Mouse (Mus musculus) stomach, postnatal 0 days (tissue): ENCODE results near the gene Lyrm7. TPM values are rescaled to one million over a fixed set of nuclear protein-coding genes. Genes with fewer than 3 reads are reported as not detected.
A peak's percentile ranks its signal among the peaks of the same experiment; 100 is the strongest.

ENCODE experiments used
- ATAC-seq: fragments of 200-750 bp; cut with Nextera tagmentation; 2 replicates; pipeline ENCODE4 v1.8.0; 2017; ENCODE audit not compliant: low FRiP score, low TSS enrichment
- DNase-seq: peaks from one replicate; pipeline ENCODE4 v3.0.0-alpha.2; 2016; ENCODE audit warnings: low spot score
- H3K27ac ChIP-seq: fragments of 300-500 bp; sonication (generic); replicated peaks from 2 replicates; pipeline ENCODE4 v1.5.1; 2014; ENCODE audit warnings: mild to moderate bottlenecking, control low read depth
- H3K27me3 ChIP-seq: fragments of 300-500 bp; sonication (generic); 2 replicates; pipeline ENCODE4 v1.6.1; 2014; ENCODE audit warnings: low read length; ENCODE audit not compliant: control insufficient read depth, insufficient read depth
- H3K36me3 ChIP-seq: fragments of 300-500 bp; sonication (generic); 2 replicates; pipeline ENCODE4 v1.6.1; 2014; ENCODE audit warnings: low read length, mixed read lengths; ENCODE audit not compliant: control insufficient read depth, insufficient read depth
- H3K4me1 ChIP-seq: fragments of 300-500 bp; sonication (generic); replicated peaks from 2 replicates; pipeline ENCODE4 v1.6.1; 2014; ENCODE audit warnings: antibody characterized with exemption; ENCODE audit not compliant: control insufficient read depth, insufficient read depth
- H3K4me2 ChIP-seq: fragments of 300-500 bp; sonication (generic); replicated peaks from 2 replicates; pipeline ENCODE4 v1.6.1; 2014; ENCODE audit warnings: low read depth, mild to moderate bottlenecking, control low read depth, moderate library complexity
- H3K4me3 ChIP-seq: fragments of 300-500 bp; sonication (generic); 2 replicates; pipeline ENCODE4 v1.5.1; 2014; ENCODE audit warnings: low read depth, low read length, control low read depth
- H3K9ac ChIP-seq: fragments of 300-500 bp; sonication (generic); 2 replicates; pipeline ENCODE4 v1.6.1; 2014; ENCODE audit warnings: mild to moderate bottlenecking, low read length, control low read depth, mixed read lengths
- H3K9me3 ChIP-seq: fragments of 300-500 bp; sonication (generic); 2 replicates; pipeline ENCODE4 v1.6.1; 2016; ENCODE audit warnings: low read length; ENCODE audit not compliant: control insufficient read depth
- CTCF ChIP-seq: IDR thresholded peaks from 2 replicates; pipeline ENCODE4 v1.5.1; 2016; ENCODE audit warnings: antibody characterized with exemption, low read depth, mild to moderate bottlenecking, moderate library complexity
- EP300 ChIP-seq: optimal IDR thresholded peaks from 2 replicates; pipeline ENCODE3; 2016; ENCODE audit warnings: antibody characterized with exemption
- WGBS: fragments of 180-500 bp; shearing (Covaris S2); extraction: QIAGEN DNeasy Blood & Tissue Kit; methylation state at CpG from one replicate; pipeline ENCODE4 v1.1.7; 2014; 5-methylcytosine and 5-hydroxymethylcytosine counted together
- polyA plus RNA-seq: library from polyadenylated mRNA; unstranded; fragments of >200 nt; fragmentation: Nextera tagmentation; extraction: Ambion mirVana; gene quantifications from 2 replicates; pipeline ENCODE4 v1.2.1, GENCODE M21; 2015

Lyrm7 gene
- polyA plus RNA-seq = 4.5 and 4.8 TPM in 2 replicates

DNA sequence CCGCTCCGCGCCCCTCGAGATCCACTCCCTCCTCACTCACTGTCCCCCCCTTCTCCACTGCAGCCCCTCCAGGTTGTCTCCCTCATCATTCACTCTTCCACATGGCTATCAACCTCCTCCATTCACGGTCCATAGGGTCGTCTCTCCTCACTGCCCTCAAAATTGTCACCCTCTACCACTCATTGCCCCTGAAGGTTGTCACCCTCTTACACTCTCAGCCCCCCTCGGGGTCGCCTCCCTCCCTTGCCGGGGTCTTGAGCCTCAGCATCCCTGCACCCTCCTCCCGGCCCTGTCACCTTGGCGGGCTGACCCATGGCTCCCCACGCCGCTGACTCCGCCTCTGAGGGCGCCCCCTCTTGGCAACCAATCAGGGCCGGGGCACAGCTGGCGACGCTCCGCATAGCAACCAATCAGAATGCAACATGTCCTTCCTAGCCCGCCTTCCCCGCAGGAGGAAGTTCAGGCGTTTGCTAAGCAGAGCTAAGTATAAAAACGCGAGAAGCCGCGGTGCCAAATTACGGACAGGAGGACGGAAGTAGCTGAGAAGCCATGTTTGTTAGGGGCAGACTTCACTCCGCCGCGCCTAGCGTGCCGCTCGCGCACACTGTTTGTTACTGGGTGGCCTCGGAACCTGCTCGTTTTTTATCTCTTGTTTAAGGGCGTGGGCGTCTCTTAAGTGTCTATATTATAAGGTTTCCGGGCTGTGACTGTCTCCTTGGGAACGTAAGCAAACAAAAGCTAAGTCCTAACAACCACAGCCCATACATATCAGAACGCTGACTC is at the start of gene Lyrm7:
Gene Lyrm7 (minus strand): TSS at position 661 of the 783 bp plus-strand sequence.
- Histone ChIP-seq H3K9ac (peak within 1 kb of the TSS; percentile 70), H3K4me3 (peak within 1 kb of the TSS; percentile 68), H3K9me3 (no peaks in the 10 kb centered on the region), H3K4me1 (no peaks in the 10 kb centered on the region), H3K27ac (peak within 1 kb of the TSS; percentile 91), H3K36me3 (no peaks in the 10 kb centered on the region), H3K27me3 (no peaks in the 10 kb centered on the region), H3K4me2 (peak within 1 kb of the TSS; percentile 88)
- DNase-seq (peak; percentile 96), ATAC-seq (peak; percentile 98)
- peak; percentile 89 for TF ChIP-seq EP300
- peak; percentile 53; the same call in 1 of the 2 replicates for TF ChIP-seq CTCF
- WGBS = under 1% methylated on average over 42 of the region's 42 CpGs

DNA sequence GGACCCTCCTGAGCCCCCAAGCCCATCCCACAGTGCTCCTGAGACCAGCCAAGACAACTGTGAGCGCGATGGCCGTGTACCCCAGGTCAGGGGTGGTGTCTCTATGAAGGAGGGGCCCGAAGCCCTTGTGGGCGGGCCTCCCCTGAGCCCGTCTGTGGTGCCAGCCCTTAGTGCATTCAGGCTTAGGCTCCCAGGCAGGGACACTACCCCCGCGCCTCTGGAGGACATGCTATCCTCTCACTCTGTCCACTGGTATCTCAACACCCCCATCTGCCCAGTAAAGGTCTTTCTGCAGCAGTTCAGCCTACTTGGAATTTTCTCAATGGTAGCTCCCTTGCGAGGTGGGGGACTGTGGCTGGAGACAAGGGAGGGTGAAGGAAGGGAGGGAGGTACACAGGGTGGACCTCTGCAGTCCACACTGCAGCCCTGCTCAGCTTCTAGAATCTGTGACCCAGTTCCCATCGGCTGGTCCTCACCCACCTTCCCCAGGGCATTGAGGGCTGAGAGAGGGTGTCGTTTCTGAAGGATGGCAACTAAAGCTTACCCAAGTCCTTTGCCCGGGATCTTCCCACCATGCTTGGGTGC is 49.5 kb upstream of the Lyrm7 start:
- H3K27ac ChIP-seq = no peak overlapping the region
- H3K9me3 ChIP-seq = no peaks in the 10 kb centered on the region
- ATAC-seq (no peak; the same call in 1 of the 2 replicates), DNase-seq (no peak)
- 87% methylated on average over 12 of the region's 12 CpGs for WGBS
- no peak overlapping the region for H3K9ac ChIP-seq
- TF ChIP-seq EP300 (no peak), CTCF (no peak)
- H3K36me3 ChIP-seq = peaks cover 16% of the 10 kb centered on the region
- no peaks in the 10 kb centered on the region for H3K27me3 ChIP-seq
- H3K4me3 ChIP-seq = no peak overlapping the region
- H3K4me2 ChIP-seq = no peak overlapping the region
- H3K4me1 ChIP-seq = no peaks in the 10 kb centered on the region

- 84% methylated on average over 11 of the region's 11 CpGs for WGBS
- Histone ChIP-seq H3K4me1 (no peaks in the 10 kb centered on the region), H3K9me3 (no peaks in the 10 kb centered on the region), H3K27me3 (no peaks in the 10 kb centered on the region), H3K36me3 (peaks cover 13% of the 10 kb centered on the region), H3K4me2 (no peak overlapping the region), H3K9ac (no peak overlapping the region), H3K4me3 (no peak overlapping the region), H3K27ac (no peak overlapping the region)
- DNase-seq (no peak), ATAC-seq (no peak)
- TF ChIP-seq EP300 = no peak
- TF ChIP-seq CTCF = no peak
These were observed 48.6 kb upstream of the Lyrm7 start for GRCm38 (mm10) chr11:54909273-54909672.

GRCm38 (mm10) chr11:54907259-54907658 is 46.5 kb upstream of the Lyrm7 start:
- H3K4me1 ChIP-seq = peaks cover 3% of the 10 kb centered on the region; the same call in 1 of the 2 replicates
- H3K4me3 ChIP-seq = no peak overlapping the region
- no peak overlapping the region for H3K4me2 ChIP-seq
- H3K36me3 ChIP-seq = peaks cover 10% of the 10 kb centered on the region
- H3K9me3 ChIP-seq = no peaks in the 10 kb centered on the region
- H3K27me3 ChIP-seq = no peaks in the 10 kb centered on the region
- TF ChIP-seq CTCF (no peak), EP300 (no peak)
- 91% methylated on average over 5 of the region's 5 CpGs for WGBS
- H3K9ac ChIP-seq = no peak overlapping the region
- H3K27ac ChIP-seq = no peak overlapping the region
- DNase-seq (no peak), ATAC-seq (no peak)

- DNase-seq (no peak), ATAC-seq (no peak)
- Histone ChIP-seq H3K27ac (no peak overlapping the region; the same call in 1 of the 2 replicates), H3K4me2 (no peak overlapping the region), H3K4me1 (peaks cover 3% of the 10 kb centered on the region; the same call in 1 of the 2 replicates), H3K9me3 (no peaks in the 10 kb centered on the region), H3K27me3 (no peaks in the 10 kb centered on the region), H3K36me3 (peaks cover 9% of the 10 kb centered on the region), H3K9ac (no peak overlapping the region), H3K4me3 (no peak overlapping the region)
- 73% methylated on average over 4 of the region's 4 CpGs for WGBS
- TF ChIP-seq CTCF = no peak
- TF ChIP-seq EP300 = no peak
These were observed 45.8 kb upstream of the Lyrm7 start for GRCm38 (mm10) chr11:54906466-54906865.

DNA sequence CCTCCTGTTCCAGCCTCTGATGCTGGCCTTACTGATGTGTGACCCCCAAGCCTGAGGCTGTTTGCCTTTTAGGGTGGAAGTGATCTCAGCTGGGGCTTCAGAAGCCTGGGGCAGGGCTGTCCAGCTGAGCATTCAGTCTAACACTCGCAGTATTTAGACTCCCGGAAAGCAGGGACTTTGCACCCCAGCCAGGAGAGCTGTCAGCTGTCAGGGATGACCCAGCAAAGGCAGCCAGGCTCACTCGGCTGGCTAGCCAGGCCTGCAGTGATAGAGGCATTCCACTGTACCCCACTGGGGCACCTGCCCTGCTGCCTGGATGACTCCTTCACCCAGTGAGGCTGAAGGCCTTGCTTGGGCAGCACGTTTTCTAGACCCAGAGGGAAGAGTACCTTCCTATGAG is 45.2 kb upstream of the Lyrm7 start:
- no peak overlapping the region for H3K9ac ChIP-seq

More for the DNA sequence above, 45.2 kb upstream of the Lyrm7 start:
- 34% methylated on average over 4 of the region's 4 CpGs for WGBS
- Histone ChIP-seq H3K27ac (no peak overlapping the region; the same call in 1 of the 2 replicates), H3K4me1 (peaks cover 3% of the 10 kb centered on the region; the same call in 1 of the 2 replicates), H3K9me3 (no peaks in the 10 kb centered on the region), H3K4me3 (no peak overlapping the region), H3K36me3 (peaks cover 6% of the 10 kb centered on the region; the same call in 1 of the 2 replicates), H3K4me2 (no peak overlapping the region), H3K27me3 (no peaks in the 10 kb centered on the region)
- TF ChIP-seq EP300 (no peak), CTCF (no peak)
- DNase-seq (no peak), ATAC-seq (no peak)
